Mouse (Mus musculus): ENCODE measurements around the gene Mars.

DNA sequence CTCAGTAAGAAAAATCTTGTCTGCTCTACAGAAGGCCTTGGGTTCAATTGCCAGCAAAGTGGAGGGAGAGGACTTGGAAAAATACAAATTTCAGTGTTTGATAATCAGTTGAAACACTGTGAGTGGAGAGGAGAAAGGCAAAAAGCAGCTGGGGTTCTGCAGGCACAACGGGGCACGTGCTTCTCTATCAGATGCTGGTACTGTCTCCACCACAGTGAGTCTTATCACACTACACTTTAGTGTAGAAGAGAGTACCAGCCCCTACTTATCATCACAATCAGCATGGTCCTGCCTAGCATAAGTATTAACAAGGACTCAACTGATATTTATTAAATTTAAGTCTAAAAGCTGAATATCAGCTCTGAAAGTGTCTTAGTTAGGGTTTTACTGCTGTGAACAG, 5.7 kb upstream of the Mars start:
- no peak for TF ChIP-seq CTCF (IDR thresholded peaks at IDR 0.05; ENCODE audit: borderline replicate concordance, control insufficient read depth, extremely low read depth, insufficient read depth, low read length, poor library complexity)
- no peak for TF ChIP-seq POLR2A (IDR thresholded peaks at IDR 0.05; ENCODE audit: control insufficient read depth, extremely low read depth, insufficient read depth, low read length, poor library complexity)

Data from thymus, adult 2 months (tissue).